Mouse (Mus musculus): ENCODE results near the gene Cnnm2.

Cnnm2 gene

DNA sequence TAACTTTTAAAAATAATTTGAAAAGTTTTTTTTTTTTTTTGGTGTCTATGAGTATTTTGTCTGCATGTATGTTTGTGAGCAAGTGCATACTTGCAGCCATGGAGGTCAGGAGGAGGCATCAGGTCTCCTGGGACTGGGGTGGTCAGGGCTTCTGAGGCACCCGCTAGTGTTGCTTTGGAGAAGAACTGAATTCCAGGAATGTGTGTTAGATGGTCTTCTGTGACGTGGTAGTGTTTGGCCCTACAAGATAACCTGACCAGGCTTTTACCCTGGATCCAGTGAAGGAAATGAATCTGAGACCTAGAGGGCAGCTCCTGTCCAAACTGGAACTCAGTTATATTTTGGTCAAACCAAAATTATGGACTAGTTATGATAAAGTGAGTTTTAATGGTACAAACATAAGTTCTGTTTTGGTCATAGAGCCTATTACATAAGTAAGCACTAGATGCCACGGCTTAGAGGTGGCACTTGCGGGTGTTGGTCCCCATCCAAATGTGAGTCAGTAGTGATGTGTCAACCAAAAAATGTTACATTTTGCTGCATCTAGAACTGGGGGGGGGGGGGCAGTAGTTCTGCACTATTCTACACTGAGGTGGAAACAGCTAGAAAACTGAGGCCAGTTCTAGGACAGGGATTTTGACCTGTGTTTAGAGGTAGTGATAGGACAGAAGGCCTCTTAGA, 38.6 kb downstream of the Cnnm2 start:
- DNase-seq, result no peak

DNA sequence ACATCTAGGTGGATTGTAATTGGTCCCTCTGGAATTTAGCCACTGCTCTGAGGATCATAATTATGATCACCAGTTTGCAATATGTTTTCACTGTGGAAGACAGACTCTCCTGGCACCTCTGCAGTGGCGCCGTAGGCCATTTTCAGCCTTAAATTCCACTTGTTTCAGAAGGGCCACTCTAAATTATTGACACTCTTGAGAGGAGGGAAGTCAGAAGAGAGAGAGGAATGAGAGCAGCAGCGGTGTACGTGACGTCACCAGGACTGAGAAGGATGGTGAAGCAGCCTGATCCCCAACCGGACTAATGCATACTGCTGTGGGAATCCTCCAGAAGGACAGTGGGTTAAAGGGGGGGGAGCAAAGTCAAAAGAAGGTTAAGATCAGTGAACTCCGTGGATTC, 40.1 kb downstream of the Cnnm2 start:
- no peak for DNase-seq

DNA sequence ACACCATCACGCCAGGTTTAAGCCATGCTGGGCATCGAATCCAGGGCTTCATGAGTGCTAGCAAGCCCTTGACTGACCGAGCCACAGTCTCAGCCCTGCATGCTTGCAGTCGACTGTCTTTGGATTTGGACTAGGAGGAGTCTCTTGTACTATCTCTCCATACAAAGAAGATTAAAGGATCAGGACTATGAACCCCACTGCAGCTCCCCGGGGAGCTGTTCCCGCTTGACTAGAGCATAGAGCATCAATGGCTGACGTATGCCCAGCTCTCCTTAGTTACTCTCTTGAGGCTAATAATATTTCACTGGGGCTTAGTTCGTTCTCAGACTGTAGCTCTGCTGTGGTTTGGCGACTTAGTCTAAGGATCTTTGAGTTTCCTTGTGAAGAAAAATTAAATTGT, 40.9 kb downstream of the Cnnm2 start:
- no peak for DNase-seq

DNA sequence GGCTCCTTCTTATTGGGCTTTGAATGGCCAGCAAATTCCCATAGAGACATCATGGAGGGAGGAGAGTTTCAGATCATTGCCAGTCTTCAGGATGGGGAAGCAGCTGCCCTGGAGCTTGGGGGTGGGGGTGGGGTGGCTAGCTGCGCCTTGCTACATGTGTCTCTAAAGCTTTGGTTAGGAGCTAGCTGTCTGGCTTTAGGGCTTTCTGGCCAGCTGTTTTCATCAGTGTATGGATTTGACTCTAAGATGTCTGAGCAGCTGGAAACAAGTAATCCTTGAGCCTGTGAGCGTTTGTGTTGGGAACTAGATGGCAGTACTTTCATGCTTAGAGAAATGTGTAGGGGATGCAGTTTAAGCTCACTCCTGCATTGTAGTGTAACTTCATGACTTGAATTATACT, 42.3 kb downstream of the Cnnm2 start:
- no peak for DNase-seq

DNA sequence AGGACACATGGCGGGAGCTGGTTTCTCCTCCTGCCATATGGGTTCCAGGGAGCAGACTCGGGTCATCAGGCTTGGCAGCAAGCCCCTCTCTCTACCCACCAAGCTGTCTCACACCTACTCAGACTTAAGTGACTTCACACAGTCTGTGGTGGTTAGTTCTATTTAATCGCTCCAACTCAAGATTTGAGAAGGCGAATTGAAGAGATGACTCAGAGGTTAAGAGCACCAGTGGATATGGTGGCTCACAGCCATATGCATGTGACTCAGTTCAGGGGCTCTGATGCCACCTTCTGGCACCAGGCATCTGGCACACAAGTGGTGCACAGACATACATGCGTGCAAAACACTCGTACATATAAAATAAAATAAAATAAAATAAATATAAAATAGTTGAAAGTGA, 43.4 kb downstream of the Cnnm2 start:
- DNase-seq, result no peak

DNA sequence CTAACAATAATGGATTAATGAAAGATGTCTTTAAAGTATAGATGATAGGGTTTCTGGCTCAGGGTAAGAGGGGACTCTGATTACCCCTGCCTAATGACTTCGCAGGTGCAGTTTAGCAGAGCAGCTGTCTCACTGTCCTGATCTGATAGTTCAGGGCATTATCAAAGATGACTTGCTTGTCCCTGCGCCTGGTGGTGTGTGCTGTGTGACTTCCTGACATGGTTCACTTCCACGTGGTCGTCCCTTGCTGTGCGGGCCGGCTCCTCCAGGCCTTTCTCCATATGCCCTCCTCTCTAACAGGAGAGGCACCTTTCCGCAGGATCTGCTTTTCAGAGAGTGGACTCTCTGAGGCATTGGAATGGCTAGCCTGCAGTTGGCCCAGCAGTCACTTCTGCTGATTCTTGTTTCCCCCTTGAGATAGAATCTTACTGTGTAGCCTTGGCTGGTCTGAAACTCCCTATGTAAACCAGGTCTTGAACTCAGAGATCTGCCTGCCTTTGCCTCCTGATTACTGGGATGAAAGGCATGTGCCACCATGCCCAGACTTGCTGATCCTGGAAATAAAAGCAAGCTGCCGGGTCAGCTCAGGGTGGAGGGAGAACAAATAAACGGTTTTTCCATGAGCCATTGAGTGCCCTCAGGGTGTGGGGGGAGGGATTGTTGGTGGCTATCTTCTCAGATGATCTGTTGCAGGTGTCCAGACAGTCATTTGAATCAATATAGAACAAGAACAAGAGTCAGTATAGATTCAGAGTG, 44.7 kb downstream of the Cnnm2 start:
- no peak for DNase-seq

DNA sequence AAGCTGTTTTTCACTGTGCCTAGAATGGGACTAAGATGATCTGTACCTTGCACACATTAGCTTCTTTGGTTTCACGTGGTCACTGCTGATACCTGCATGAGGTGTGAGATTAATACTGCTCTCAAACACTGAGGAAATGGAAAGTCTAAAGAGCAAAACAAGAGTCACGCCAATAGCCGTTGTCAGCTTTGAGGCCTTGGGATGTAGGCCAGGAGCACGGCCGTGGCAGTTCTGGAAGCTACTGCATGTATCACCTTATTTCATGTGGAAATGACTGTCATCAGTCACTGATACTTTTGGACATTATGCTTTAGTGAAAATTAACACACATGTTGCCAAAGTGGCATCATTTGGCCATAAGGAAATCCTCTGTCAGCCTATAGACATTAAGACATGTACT, 46.9 kb downstream of the Cnnm2 start:
- no peak for DNase-seq

DNA sequence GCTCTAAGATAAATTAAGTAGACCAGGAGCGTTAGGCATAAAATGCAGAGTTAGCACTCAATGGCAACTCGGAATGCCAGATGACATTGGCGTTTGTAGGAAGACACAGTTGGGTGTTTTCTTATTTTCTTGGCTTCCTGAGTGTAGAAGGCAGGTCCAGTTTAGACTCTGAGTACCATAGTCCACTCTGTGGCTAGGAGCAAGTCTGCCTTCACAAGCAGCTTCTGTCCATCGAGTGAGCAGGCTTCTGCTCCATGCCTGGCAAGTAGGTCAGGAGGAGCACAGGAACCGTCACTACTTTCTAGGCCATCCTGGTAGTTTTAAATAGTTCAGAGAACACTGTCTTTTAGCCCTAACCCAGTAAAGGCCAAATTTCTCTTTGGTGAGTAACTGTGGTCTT, 47.6 kb downstream of the Cnnm2 start:
- no peak for DNase-seq

DNA sequence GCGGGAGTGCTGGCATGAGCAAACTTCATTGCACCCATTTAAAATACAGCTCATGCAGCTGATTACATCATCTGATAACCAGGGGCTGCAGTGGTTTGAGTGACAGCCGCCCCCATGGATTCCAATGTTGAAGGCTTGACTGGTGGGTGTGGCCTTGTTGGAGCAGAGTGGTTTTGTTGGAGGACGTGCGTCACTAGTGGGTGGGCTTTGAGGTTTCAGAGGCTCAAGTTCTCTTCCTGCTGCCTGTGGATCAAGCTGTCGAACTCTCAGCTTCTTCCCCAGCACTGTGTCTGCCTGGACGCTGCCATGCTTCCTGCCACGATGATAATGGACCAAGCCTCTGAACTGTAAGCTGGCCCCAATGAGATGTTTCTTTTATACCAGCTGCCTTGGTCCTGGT, 57.9 kb downstream of the Cnnm2 start:
- no peak for DNase-seq

DNA sequence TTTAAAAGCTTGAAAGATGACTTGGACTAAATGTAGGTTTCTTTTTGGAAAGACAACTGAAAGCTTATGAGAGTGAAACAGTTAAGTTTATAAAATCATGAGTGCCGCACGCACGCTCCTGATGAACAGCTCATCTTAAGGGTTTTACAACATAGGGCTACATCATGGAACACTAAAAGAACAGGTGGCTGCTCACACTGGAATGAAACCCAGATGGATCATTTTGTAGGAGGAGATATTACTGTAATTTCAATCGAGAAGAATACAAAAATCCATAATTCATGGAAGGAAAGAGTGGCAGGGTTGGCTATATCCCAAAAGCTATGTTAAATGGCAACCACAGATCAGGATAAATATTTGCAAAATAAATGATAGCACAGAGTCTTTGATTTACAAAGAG, 61.1 kb downstream of the Cnnm2 start:
- DNase-seq, result no peak

DNA sequence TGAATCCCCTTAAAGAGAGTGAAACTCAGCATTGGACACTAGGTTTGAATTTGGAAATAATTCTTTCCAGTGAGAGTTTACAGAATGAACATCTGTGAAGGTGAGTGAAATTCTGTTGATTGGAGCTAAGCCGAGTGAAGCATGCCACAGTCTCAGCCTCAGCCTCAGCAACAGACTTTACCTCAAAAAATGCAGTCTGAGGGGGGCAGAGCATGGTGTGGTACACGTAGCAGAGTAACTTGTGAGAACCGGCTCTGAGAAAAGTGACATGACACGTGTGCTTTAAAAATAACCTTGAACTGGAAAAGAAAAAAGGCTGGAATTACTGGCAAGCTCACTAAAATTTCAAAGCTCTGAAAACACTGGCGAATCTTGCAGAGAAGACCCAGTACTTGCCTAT, 62.4 kb downstream of the Cnnm2 start:
- no peak for DNase-seq

DNA sequence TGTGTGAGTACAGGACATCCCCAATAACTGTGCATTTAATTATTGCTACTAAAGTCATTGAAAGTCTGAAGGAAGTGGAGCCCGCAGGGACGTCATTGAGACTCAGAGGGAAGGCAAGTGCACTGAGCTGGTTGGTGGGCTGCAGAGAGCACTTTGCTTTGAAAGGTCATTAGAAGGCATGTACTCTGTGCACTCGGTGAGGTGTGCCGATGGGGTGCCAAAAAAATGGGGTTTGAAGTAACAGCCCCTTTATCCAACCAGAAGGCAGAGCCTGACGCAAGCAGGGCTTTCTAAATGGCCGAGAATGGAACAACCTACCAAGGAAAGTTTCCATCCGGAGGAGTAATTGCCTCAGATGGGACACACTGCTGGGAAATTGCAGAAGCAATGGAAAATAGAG, 63.5 kb downstream of the Cnnm2 start:
- DNase-seq, result no peak

DNA sequence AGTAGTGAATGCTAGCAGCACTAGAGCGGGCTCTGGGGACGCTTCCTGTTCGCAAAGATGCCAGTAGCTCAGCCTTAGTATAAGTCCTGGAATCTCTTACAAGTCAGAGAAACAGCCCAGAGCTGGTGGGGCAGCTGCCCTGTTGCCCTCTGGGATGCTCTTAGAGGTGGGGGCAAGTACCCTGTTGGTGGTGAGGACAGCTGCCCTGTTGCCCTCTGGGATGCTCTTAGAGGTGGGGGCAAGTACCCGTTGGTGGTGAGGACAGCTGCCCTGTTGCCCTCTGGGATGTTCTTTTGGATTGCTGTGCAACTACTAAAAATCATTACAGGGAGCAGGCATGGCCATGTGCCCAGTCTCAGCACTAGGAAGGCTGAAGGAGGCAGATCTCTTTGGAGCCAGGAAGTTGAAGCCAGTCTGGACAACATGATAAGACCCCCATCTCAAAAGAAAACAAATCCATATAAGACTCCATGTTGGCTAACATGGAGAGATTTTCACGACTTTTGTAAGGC, 66.3 kb downstream of the Cnnm2 start:
- DNase-seq, result no peak

DNA sequence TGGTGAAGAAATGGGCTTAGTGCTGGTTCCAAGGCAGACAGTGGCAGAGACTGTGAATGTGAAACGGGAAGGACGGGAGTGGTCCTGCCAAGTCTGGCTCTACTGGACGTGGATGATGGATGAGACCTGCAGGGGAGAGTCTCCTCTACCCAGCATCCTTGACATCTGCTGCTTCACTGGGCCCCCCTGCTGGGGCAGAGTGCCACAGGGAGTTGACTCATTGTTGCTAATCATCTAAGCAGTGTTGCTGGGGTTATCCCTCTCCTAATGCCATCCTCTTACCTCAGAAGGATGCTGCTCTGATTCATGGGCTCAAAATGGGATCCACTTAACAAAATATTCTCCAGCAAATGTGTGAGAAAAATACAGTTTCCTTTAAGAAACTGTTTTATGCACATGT, 67.6 kb downstream of the Cnnm2 start:
- no peak for DNase-seq

DNA sequence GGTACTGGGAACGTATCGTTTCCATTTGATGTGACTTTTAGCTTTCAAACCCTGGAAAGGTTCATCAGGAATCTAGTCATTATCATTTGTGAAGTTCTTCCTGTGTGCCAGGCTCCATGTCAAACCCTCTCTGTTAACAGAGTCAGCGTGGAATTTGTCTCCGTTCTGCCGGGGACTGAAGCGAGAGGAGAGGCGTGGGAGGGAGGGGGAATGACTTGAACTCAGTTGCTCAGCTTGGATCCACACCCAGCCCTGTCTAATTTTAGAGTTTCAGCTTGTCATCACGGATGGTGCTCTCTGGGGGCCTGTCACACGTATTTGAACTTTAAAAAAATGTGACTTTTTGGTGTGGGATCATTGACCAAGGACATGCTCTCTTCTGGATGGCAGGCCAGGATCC, 70.0 kb downstream of the Cnnm2 start:
- no peak for DNase-seq

DNA sequence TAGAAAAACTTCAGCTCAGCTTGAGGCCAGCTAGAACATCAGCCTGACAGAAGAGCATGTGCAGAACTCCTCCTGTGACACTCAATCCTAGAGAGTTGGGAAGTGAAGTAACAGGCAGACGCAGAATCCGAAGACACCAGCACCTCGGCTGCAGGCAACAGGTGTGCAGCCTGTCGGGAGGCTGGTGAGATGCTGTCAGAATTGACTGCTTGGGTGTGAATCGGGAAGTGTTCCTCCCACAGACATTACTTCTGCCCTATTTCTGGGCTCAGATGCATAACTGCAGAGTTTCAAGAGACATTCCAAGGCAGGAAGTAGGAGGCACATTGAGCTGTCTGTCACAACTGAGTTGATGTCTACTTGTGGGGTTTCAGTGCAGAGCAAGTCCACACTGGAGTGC, 72.9 kb downstream of the Cnnm2 start:
- no peak for DNase-seq

DNA sequence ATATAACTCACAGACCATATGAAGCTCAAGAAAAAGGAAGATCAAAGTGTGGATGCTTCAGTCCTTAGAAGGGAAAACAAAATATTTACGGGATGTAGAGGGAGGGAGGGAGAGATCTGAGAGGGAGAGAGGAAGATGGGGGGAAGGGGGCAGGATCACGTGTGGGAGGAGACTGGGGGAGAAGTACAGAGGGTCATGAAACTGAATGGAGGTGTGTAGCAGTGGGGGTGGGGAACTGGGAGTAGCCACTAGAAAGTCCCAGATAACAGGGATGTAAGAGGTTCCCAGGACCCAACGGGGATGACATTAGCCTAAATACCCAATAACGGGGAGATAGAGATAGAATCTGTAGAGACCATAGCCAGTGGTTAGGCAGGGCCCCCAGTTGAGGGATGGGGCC, 73.9 kb downstream of the Cnnm2 start:
- no peak for DNase-seq

DNA sequence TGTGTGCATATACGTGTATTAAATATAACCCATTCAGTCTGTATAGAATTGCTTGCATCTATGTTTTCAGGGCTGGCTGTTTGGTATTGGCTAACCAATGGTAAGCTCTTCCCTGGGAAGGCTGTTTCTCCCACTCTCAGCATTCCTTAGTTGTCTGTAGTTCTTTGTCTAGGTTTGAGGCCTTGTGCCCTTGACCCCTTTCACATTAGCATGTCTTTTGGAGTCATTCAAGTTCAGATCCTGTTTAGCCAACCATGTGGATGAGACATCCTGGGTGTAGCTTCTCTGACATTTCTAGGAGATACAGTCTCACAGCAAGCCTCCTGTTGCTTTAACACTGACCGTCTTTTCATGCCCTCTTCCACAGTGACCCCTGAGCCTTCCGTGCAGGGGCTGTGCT, 74.7 kb downstream of the Cnnm2 start:
- DNase-seq, result no peak

DNA sequence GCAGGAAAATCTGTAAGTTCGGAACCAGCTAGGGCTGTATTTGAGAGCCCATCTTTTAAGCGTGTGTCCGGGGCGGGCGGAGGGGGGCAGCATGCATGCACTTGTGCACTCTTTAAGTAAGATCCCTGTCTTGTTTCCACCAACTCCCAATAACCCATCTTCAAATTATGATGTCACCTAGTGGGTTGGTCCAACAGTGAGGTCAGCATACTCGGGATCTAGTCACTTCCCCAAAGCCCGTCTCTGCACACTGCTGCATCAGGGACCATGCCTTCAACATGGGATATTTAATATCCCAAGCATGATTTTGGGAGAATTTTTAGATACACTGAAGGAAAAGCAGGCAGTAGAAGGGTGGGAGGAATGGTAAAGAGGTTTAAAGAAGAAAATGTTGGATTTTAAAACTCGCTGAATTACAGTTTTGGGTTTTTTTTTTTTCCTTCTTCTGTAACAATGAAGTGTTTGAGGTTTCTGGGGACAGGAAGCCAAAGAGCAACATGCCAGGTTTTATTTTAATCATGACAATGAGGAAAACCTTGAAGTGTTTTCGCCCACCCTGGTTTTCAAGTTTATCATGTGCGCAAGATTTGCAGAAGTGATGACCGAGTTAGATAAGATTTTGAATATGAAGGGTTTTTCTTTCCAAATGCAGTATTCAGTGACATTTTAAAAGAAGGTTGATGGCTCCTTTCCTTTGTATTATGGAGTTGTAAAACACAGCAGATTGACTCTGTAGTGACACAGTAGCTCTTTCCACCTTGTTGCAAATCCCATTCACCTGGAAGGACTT, 76.1 kb downstream of the Cnnm2 start:
- DNase-seq, result no peak

DNA sequence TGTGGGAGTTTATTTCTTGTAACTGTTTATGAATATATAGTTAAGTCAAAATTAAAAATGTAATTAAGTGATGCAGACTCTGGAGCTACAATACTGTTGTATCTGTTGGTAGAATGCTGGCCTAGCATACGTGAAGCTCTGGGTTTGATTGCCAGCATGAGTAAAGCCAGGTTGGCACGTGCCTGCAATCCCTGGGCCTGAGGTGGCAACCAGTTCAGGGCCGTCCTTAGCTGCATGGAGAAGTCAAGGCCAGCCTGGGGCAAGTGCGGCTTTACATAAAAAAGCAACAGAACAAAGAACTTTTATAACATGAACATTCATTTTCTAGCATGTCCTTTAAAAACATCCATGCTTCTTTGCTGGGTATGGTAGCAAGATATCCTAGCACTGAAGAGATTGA, 79.6 kb downstream of the Cnnm2 start:
- DNase-seq, result no peak

DNA sequence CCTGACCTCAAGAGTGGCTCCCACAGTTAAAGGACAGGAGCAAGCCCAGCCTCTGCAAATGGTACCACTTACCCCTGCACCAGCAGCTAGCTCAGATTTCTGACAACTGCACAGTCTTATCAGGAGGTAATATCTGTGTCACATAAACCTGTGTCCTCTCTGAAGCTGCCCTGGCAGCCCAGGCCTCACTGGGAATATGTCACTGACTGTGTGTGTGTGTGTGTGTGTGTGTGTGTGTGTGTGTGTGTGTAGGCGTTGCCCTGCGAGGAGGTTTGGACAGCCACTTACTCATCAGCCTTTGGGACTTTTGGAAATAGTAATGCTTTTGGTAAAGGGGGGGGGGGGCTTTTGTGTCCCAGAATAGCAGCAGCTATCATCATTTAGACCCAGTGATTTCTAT, 81.6 kb downstream of the Cnnm2 start:
- DNase-seq, result no peak

DNA sequence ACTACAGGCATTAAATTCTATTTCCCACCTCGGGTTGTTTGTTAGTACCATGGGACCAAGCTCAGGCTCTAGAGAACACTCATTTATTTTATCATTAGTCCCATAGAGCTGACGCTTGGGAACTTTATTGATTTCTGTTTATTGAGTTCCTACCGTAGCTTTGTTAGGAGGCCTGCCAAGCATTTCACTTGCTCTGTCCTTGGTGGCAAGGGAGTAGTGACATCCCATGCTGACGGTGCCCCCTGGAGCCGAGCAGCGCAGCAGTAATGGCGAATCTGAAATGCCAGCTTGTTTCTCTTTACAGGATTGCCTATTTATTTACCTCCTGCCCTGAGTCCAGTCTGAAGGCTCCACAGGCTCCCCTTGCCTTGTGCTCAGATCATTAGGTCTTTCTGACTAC, 84.7 kb downstream of the Cnnm2 start:
- DNase-seq, result no peak

DNA sequence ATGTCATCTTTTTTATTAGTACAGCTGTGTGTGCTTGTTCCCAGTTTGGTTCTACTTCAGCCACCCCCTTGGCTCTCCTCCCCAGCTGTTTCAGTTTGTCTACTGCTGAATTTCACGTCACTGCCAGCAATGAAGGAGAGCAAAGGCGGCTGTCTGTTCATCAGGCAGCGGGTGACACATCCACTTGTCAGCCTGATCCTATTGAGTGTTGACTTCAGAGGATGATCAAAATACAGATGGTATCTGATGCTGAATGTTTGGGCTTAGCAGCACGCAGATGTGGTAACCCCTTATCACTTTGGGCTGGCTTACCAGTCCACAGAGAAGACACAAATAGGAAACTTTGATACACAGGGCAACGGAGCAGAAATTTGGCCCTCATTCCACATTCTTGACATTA, 85.1 kb downstream of the Cnnm2 start:
- DNase-seq, result no peak

Measured in B cell, adult 2 months (primary cell).